Mouse (Mus musculus) heart, adult 2 months (tissue): ENCODE data around the gene Sema3a.

Source experiments
- CTCF ChIP-seq: fragments of 200-600 bp; IDR thresholded peaks from 2 replicates; pipeline ENCODE4 v1.8.1; 2022; ENCODE audit warnings: antibody characterized with exemption, mild to moderate bottlenecking, moderate library complexity
- EP300 ChIP-seq: fragments of 200-500 bp; IDR thresholded peaks from 2 replicates; pipeline ENCODE4 v1.6.1; 2011; ENCODE audit warnings: low read depth, low read length, control low read depth; ENCODE audit not compliant: insufficient read depth
- POLR2A ChIP-seq: fragments of 200-500 bp; IDR thresholded peaks from 2 replicates; pipeline ENCODE4 v1.6.1; 2011; ENCODE audit warnings: mild to moderate bottlenecking, low read depth, low read length, control low read depth; ENCODE audit not compliant: insufficient read depth

DNA sequence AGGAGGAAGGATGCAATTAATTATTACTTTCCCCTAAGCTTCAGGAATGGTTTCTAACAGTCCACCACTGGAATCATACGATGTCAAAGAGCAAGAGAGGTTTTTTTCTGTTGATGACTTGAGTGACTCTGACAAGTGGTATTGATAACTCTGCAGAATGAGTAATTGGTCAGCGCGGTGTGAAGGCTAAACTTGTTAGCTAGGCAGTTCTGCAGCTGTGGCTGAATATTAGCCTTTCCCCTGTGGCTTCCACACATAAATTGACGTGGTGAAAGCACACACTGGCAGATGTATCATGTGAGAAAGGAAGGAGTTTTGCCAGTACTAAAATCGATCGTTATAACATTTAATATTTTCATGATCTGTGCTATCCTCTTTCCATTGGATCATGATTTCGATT lies 497.4 kb downstream of the Sema3a start:
- no peak for TF ChIP-seq CTCF
- no peak for TF ChIP-seq POLR2A
- TF ChIP-seq EP300: no peak
